Mouse (Mus musculus): ENCODE data around the gene Hcrt. TPM values are rescaled to one million over a fixed set of nuclear protein-coding genes. Genes with fewer than 3 reads are reported as not detected.

The Hcrt gene
- polyA plus RNA-seq, 1 experiment from 2014 or later: not detected

- peak overlapping the region; percentile 99 for H3K27ac ChIP-seq
- no peaks in the 10 kb centered on the region; the same call in 1 of the 2 replicates for H3K36me3 ChIP-seq (ENCODE audit: inconsistent target)
- WGBS (ENCODE audit: missing documents): 13% methylated on average over 14 of the region's 14 CpGs
- peaks cover 69% of the 10 kb centered on the region for H3K79me2 ChIP-seq (ENCODE audit: inconsistent target)
- peak overlapping the region; percentile 100 for H3K4me3 ChIP-seq (ENCODE audit: inconsistent target)
Measured at GRCm38 (mm10) chr11:100735954-100736745, 26.6 kb downstream of the Hcrt start.

GRCm38 (mm10) chr11:100735134-100735865, 27.4 kb downstream of the Hcrt start:
- WGBS (ENCODE audit: missing documents): 57% methylated on average over 8 of the region's 9 CpGs
- peak overlapping the region; percentile 99 for H3K27ac ChIP-seq
- no peaks in the 10 kb centered on the region; the same call in 1 of the 2 replicates for H3K36me3 ChIP-seq (ENCODE audit: inconsistent target)
- H3K4me3 ChIP-seq (ENCODE audit: inconsistent target): peak overlapping the region; percentile 100
- H3K79me2 ChIP-seq (ENCODE audit: inconsistent target): peaks cover 77% of the 10 kb centered on the region

GRCm38 (mm10) chr11:100730477-100731205, 32.1 kb downstream of the Hcrt start:
- H3K27ac ChIP-seq: peak overlapping the region; percentile 56
- peaks cover 13% of the 10 kb centered on the region; the same call in 1 of the 2 replicates for H3K36me3 ChIP-seq (ENCODE audit: inconsistent target)
- WGBS (ENCODE audit: missing documents): 77% methylated on average over 6 of the region's 6 CpGs
- no peak overlapping the region for H3K4me3 ChIP-seq (ENCODE audit: inconsistent target)
- H3K79me2 ChIP-seq (ENCODE audit: inconsistent target): peaks cover 100% of the 10 kb centered on the region

GRCm38 (mm10) chr11:100729976-100730375, 32.8 kb downstream of the Hcrt start:
- Histone ChIP-seq H3K79me2 (ENCODE audit: inconsistent target) (peaks cover 100% of the 10 kb centered on the region), H3K36me3 (ENCODE audit: inconsistent target) (peaks cover 13% of the 10 kb centered on the region; the same call in 1 of the 2 replicates), H3K27ac (no peak overlapping the region), H3K4me3 (ENCODE audit: inconsistent target) (no peak overlapping the region)
- WGBS (ENCODE audit: missing documents): 19% methylated on average over 4 of the region's 4 CpGs

GRCm38 (mm10) chr11:100728601-100729000, 34.1 kb downstream of the Hcrt start:
- Histone ChIP-seq H3K79me2 (ENCODE audit: inconsistent target) (peaks cover 100% of the 10 kb centered on the region), H3K36me3 (ENCODE audit: inconsistent target) (peaks cover 13% of the 10 kb centered on the region; the same call in 1 of the 2 replicates), H3K4me3 (ENCODE audit: inconsistent target) (no peak overlapping the region), H3K27ac (no peak overlapping the region)
- WGBS (ENCODE audit: missing documents): 95% methylated on average over 6 of the region's 6 CpGs

DNA sequence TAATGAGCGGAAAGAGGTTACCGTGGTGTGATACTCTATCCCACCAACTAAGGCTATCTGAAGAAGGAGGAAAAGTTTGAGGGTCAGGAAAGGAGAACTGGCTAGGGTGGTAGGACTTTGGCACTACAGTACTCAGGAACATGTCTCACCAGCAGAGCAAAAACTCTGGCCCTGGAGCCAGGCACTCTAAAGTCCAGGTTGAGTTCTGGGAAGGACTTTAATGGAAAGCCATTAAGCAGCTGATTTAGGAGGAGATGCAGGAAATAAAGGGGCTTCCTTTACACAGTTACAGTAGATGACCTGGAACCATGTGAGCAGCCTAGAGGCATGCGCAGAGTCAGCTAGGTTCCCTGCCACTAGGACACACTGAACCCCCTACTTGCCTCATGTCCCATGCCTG, 35.5 kb downstream of the Hcrt start:
- H3K36me3 ChIP-seq (ENCODE audit: inconsistent target): peaks cover 13% of the 10 kb centered on the region; the same call in 1 of the 2 replicates
- H3K27ac ChIP-seq: no peak overlapping the region
- WGBS (ENCODE audit: missing documents): 100% methylated on average over 3 of the region's 3 CpGs
- H3K79me2 ChIP-seq (ENCODE audit: inconsistent target): peaks cover 100% of the 10 kb centered on the region
- H3K4me3 ChIP-seq (ENCODE audit: inconsistent target): no peak overlapping the region

- 28% methylated on average over 5 of the region's 5 CpGs for WGBS (ENCODE audit: missing documents)
- H3K27ac ChIP-seq: peak overlapping the region; percentile 88
- H3K36me3 ChIP-seq (ENCODE audit: inconsistent target): peaks cover 13% of the 10 kb centered on the region; the same call in 1 of the 2 replicates
- no peak overlapping the region for H3K4me3 ChIP-seq (ENCODE audit: inconsistent target)
- peaks cover 100% of the 10 kb centered on the region for H3K79me2 ChIP-seq (ENCODE audit: inconsistent target)
Measured at GRCm38 (mm10) chr11:100724919-100725512, 37.7 kb downstream of the Hcrt start.

DNA sequence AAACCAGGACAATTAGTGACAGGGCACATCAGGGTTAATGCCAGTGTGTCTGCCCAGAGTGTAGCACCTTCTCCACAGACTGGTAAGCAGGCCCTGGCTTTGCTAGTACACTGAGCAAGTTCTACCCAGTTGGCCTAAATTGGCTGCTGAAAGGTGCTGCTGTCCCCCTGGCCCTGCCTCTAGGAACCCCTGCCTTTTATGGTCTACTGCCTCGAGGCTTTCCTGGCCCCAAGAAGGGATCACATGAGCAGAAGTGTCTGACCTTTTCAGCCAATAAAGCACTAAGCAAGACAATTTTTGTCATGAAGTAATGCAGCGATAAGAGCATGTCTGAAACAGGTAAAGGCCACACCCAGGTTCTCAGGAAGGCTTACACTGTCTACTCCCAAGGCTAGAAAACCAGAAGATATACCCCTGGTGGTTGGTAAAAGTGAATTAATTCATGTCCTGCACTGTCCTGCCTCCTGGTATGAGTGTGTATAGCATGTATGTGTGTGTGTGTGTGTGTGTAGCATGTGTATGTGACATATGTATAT, 40.2 kb downstream of the Hcrt start:
- Histone ChIP-seq H3K79me2 (ENCODE audit: inconsistent target) (peaks cover 96% of the 10 kb centered on the region), H3K36me3 (ENCODE audit: inconsistent target) (peaks cover 9% of the 10 kb centered on the region), H3K4me3 (ENCODE audit: inconsistent target) (no peak overlapping the region), H3K27ac (peak overlapping the region; percentile 94)
- 47% methylated on average over 2 of the region's 2 CpGs for WGBS (ENCODE audit: missing documents)

DNA sequence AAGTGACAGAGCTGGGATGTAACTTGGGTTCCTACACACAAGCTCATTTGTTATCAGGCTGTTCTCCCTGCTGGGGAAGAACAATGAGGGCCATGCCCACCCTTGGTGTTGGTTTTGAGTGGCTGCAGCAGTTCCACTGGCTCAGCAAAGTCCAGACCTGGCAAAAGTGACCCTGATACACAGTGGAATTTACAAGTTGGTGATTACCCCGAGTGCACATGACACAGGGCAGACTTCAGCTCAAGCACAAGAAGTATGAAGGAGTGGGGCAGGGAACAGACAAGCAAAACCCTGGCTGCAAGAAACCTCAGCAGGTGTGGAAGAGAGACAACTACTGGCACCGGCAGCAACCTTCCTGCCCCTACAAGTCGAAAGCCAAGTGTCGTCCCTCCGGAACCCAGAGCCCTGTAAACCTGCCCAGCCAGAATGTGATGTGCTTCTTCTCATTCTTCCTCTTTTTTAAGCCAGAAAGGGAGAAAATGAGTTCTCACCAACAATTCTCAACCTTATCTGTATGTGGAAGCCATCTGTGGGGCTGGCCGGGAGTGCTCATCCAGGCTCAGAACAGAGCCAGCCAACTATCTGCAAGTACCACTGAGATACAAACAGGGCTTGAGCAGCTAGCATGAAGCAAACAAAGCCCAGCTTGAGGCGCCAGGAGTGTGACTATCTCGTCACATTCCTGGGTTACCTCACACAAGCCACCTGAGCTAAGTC, 40.8 kb downstream of the Hcrt start:
- H3K4me3 ChIP-seq (ENCODE audit: inconsistent target): no peak overlapping the region
- peaks cover 15% of the 10 kb centered on the region for H3K36me3 ChIP-seq (ENCODE audit: inconsistent target)
- WGBS (ENCODE audit: missing documents): 27% methylated on average over 8 of the region's 8 CpGs
- peaks cover 96% of the 10 kb centered on the region for H3K79me2 ChIP-seq (ENCODE audit: inconsistent target)
- H3K27ac ChIP-seq: peak overlapping the region; percentile 94

DNA sequence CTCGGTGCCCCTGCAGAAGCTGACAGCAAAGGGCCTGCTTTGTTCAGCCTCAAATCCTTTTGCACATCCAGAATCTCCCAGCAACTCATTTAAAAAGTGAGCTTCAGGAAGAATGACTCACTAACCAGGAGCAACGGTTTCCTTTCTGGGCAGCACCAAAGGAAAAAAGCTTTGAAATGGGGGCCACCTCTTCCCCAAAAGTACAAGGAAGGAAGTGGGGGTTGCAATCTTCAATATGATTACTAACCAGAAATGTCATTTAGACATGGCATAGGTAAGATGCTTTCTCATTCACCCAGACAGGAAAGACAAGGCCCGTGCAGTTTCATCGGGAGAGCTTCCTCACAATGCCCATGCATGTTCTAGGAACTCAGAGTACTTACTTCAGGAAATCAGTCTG, 41.5 kb downstream of the Hcrt start:
- WGBS (ENCODE audit: missing documents): 2% methylated on average over 4 of the region's 4 CpGs
- H3K4me3 ChIP-seq (ENCODE audit: inconsistent target): no peak overlapping the region
- peaks cover 96% of the 10 kb centered on the region for H3K79me2 ChIP-seq (ENCODE audit: inconsistent target)
- H3K36me3 ChIP-seq (ENCODE audit: inconsistent target): peaks cover 22% of the 10 kb centered on the region
- H3K27ac ChIP-seq: peak overlapping the region; percentile 94

GRCm38 (mm10) chr11:100720345-100720744, 42.4 kb downstream of the Hcrt start:
- Histone ChIP-seq H3K36me3 (ENCODE audit: inconsistent target) (peaks cover 30% of the 10 kb centered on the region), H3K4me3 (ENCODE audit: inconsistent target) (no peak overlapping the region), H3K27ac (peak overlapping the region; percentile 94), H3K79me2 (ENCODE audit: inconsistent target) (peaks cover 96% of the 10 kb centered on the region)
- WGBS (ENCODE audit: missing documents): 16% methylated on average over 5 of the region's 5 CpGs

- Histone ChIP-seq H3K36me3 (ENCODE audit: inconsistent target) (peaks cover 33% of the 10 kb centered on the region), H3K4me3 (ENCODE audit: inconsistent target) (no peak overlapping the region), H3K79me2 (ENCODE audit: inconsistent target) (peaks cover 93% of the 10 kb centered on the region), H3K27ac (peak overlapping the region; percentile 94)
- 86% methylated on average over 11 of the region's 11 CpGs for WGBS (ENCODE audit: missing documents)
Measured at GRCm38 (mm10) chr11:100719893-100720292, 42.8 kb downstream of the Hcrt start.

- H3K27ac ChIP-seq: peak overlapping the region; percentile 94
- H3K79me2 ChIP-seq (ENCODE audit: inconsistent target): peaks cover 87% of the 10 kb centered on the region
- H3K4me3 ChIP-seq (ENCODE audit: inconsistent target): no peak overlapping the region
- WGBS (ENCODE audit: missing documents): 7% methylated on average over 3 of the region's 3 CpGs
- peaks cover 33% of the 10 kb centered on the region for H3K36me3 ChIP-seq (ENCODE audit: inconsistent target)
Measured at GRCm38 (mm10) chr11:100719312-100719711, 43.4 kb downstream of the Hcrt start.

Data from macrophage (primary cell).